20 mouse cellular contexts compared by ENCODE assay signal in the genomic region with DNA sequence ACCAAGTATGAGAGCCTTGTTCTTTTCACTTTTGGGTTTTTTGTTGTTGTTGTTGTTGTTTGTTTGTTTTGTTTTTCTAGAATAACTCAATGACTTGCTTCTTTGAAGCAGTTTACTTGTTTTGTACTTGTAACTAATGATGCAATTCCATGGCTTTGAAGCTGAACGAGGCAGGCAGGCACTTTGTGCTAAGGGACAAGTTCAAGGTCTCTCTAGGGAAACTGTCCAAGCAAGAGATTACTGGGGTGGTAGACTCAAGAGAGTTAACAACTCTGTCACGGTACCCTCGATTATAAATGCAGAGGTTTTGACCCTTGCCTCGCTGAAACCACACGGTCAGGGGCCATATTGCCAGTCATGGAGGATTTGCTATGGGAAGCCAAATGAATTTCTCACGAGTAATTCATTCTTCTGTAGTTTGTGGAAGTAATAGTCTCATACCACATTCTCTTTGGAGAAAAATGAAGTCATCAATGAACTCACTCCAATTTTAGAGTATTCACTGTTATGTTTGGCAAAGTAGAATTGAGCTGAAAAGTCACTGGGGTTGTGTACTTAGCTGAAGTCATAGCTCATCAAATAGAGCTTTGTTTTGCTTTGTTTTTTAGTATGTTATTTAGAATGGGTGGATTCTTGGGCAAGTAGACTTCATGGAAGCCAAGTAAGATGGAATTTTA.
"Had no signal": no experiment of that assay in that cellular context is flagged by ENCODE, and none has a peak within 500 bp of the region (broad histone marks: within the 10 kb centered on the region; RNA-seq: fewer than 3 reads in every experiment).

No protein-coding gene starts in this region.

- ATAC-seq: lung, postnatal 0 days; midbrain, embryonic 15.5 days had no signal

- H3K27ac ChIP-seq: kidney, embryonic 15.5 days; left cerebral cortex, adult 2 months; liver, embryonic 13.5 days; macrophage; midbrain, embryonic 12.5 days; midbrain, embryonic 15.5 days; neural tube, embryonic 12.5 days; neural tube, embryonic 15.5 days; stomach, postnatal 0 days had no signal

- DNase-seq: kidney, adult 2 months; kidney, postnatal 10 days; kidney, postnatal 36 days; layer of hippocampus, postnatal 36 days; liver, embryonic 13.5 days; lung, embryonic 14.5 days; right cerebral cortex, adult 18-20 months; right cerebral cortex, postnatal 14 days; right cerebral cortex, postnatal 4 days; thymus, adult 2 months; thymus, postnatal 25 days had no signal

- H3K4me3 ChIP-seq: kidney, embryonic 15.5 days; left cerebral cortex, adult 2 months; liver, embryonic 13.5 days; midbrain, embryonic 12.5 days; midbrain, embryonic 15.5 days; neural tube, embryonic 12.5 days; neural tube, embryonic 15.5 days had no signal

- H3K9ac ChIP-seq: kidney, embryonic 15.5 days; liver, embryonic 13.5 days; lung, embryonic 14.5 days; midbrain, embryonic 12.5 days; midbrain, embryonic 15.5 days; neural tube, embryonic 12.5 days; neural tube, embryonic 15.5 days had no signal

- H3K4me2 ChIP-seq: kidney, embryonic 15.5 days; liver, embryonic 13.5 days; lung, embryonic 14.5 days; midbrain, embryonic 12.5 days; midbrain, embryonic 15.5 days; neural tube, embryonic 12.5 days; neural tube, embryonic 15.5 days had no signal

- H3K4me1 ChIP-seq: kidney, embryonic 15.5 days; midbrain, embryonic 15.5 days; neural tube, embryonic 12.5 days; neural tube, embryonic 15.5 days had no signal

- H3K27me3 ChIP-seq: kidney, embryonic 15.5 days; liver, embryonic 13.5 days; midbrain, embryonic 12.5 days; midbrain, embryonic 15.5 days; neural tube, embryonic 12.5 days; neural tube, embryonic 15.5 days had no signal

- H3K9me3 ChIP-seq: kidney, embryonic 15.5 days; liver, embryonic 13.5 days; midbrain, embryonic 12.5 days; midbrain, embryonic 15.5 days; neural tube, embryonic 12.5 days; neural tube, embryonic 15.5 days had no signal

- H3K36me3 ChIP-seq: kidney, embryonic 15.5 days; midbrain, embryonic 12.5 days; midbrain, embryonic 15.5 days; neural tube, embryonic 12.5 days; neural tube, embryonic 15.5 days had no signal
